Mouse (Mus musculus) neural tube, embryonic 11.5 days (tissue): ENCODE measurements around the gene 2310011J03Rik. TPM values are rescaled to one million over a fixed set of nuclear protein-coding genes. Genes with fewer than 3 reads are reported as not detected.

ENCODE experiments used
- ATAC-seq: fragments of 200-750 bp; cut with Nextera tagmentation; 2 replicates; pipeline ENCODE4 v1.8.0; 2017; ENCODE audit warnings: moderate number of reproducible peaks, mild to moderate bottlenecking, moderate TSS enrichment, moderate library complexity; ENCODE audit not compliant: insufficient read depth, low FRiP score, low TSS enrichment
- DNase-seq: peaks from one replicate; pipeline ENCODE4 v3.0.0-alpha.2; 2015; ENCODE audit warnings: low spot score
- H3K27ac ChIP-seq: fragments of 300-500 bp; sonication (generic); 2 replicates; pipeline ENCODE4 v1.5.1; 2014; ENCODE audit warnings: low read depth, mild to moderate bottlenecking, low read length
- H3K27me3 ChIP-seq: fragments of 300-500 bp; sonication (generic); 2 replicates; pipeline ENCODE4 v1.6.1; 2014; ENCODE audit warnings: mild to moderate bottlenecking, low read length, mixed read lengths; ENCODE audit not compliant: control insufficient read depth, insufficient read depth
- H3K36me3 ChIP-seq: fragments of 300-500 bp; sonication (generic); 2 replicates; pipeline ENCODE4 v1.6.1; 2014; ENCODE audit warnings: mild to moderate bottlenecking, low read length, moderate library complexity, mixed read lengths; ENCODE audit not compliant: control insufficient read depth, insufficient read depth
- H3K4me1 ChIP-seq: fragments of 300-500 bp; sonication (generic); 2 replicates; pipeline ENCODE4 v1.6.1; 2014; ENCODE audit warnings: low read length, mixed read lengths; ENCODE audit not compliant: control insufficient read depth, insufficient read depth
- H3K4me2 ChIP-seq: fragments of 300-500 bp; sonication (generic); 2 replicates; pipeline ENCODE4 v1.6.1; 2014; ENCODE audit warnings: low read depth, mild to moderate bottlenecking, moderate library complexity
- H3K4me3 ChIP-seq: fragments of 300-500 bp; sonication (generic); 2 replicates; pipeline ENCODE4 v1.5.1; 2014; ENCODE audit warnings: low read depth, low read length
- H3K9ac ChIP-seq: fragments of 300-500 bp; sonication (generic); 2 replicates; pipeline ENCODE4 v1.6.1; 2014; ENCODE audit warnings: mild to moderate bottlenecking, low read length
- H3K9me3 ChIP-seq: fragments of 300-500 bp; sonication (generic); 2 replicates; pipeline ENCODE4 v1.6.1; 2016; ENCODE audit warnings: low read length; ENCODE audit not compliant: control insufficient read depth
- WGBS: fragments of 180-500 bp; shearing (Covaris S2); extraction: QIAGEN DNeasy Blood & Tissue Kit; methylation state at CpG from one replicate; pipeline ENCODE4 v1.1.7; 2014; 5-methylcytosine and 5-hydroxymethylcytosine counted together
- polyA plus RNA-seq: library from polyadenylated mRNA; unstranded; fragments of >200 nt; fragmentation: Nextera tagmentation; extraction: Ambion mirVana; gene quantifications from 2 replicates; pipeline ENCODE4 v1.2.1, GENCODE M21; 2014

The 2310011J03Rik gene
- polyA plus RNA-seq, 1 experiment from 2014 or later, result 37.3 TPM

DNA sequence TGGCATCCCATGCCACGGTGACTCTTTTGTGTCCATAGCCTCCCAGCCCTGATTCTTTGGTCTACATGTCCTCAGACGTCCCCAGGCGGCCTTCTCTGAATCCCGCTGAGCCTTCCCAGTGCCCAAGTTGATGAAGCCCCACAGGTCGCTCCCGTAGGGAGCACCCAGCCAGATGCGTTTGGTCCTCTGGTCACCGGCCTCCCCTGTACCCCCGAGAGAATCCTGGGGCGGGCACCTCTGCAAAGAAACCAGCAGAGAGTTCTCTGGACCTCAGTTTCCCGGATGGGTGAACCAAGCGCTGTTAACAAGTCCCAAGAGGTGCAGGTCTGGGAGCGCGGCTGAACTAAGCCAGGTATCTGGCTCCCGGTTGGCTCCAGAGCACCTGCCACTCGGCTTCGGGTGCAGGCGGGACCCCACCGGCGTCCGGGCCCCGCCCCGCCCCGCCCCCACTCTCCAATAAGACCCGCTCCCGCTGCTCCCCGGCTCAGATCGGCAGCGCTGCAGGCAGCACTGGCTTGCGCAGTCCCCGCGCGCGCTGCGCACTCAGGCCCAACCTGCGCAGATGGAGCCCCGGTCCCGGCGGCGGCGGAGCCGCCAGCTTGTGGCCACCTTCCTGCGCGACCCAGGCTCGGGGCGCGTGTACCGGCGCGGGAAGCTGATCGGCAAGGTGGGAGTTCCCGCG lies 35.8 kb upstream of the 2310011J03Rik start, which contains the start of gene Plk5:
Gene Plk5, plus strand, starts transcription at position 459 of the 682 bp plus-strand sequence.
- no peak for DNase-seq
- WGBS, result under 1% methylated on average over 51 of the region's 53 CpGs

DNA sequence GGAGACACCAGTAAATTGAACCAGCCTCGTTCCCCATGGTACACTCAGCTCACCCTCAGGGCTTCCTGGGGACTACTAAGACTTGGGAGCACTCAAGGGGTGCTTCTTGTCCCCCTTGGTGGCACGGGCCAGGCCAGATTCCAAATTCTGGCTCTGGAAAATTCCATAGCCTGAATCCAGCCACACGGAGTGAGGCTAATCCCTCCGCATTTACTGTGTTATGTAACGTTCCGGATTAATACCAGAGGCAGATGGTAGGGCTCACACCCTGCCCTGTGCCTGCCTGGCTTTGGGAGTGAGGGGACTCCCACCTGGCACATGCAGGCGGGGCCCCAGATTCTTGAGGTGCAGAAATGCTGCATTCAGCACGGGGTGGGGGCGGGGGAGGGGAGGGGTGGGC lies 35.1 kb upstream of the 2310011J03Rik start:
- 10% methylated on average over 9 of the region's 9 CpGs for WGBS
- H3K27ac ChIP-seq, result no peak overlapping the region
- ATAC-seq (no peak), DNase-seq (no peak)
- H3K4me3 ChIP-seq, result no peak overlapping the region
- no peaks in the 10 kb centered on the region for H3K36me3 ChIP-seq
- H3K4me2 ChIP-seq, result no peak overlapping the region
- H3K9me3 ChIP-seq, result no peaks in the 10 kb centered on the region
- H3K27me3 ChIP-seq, result peaks cover 83% of the 10 kb centered on the region
- 0 out of 2 replicates have a peak, but pooled peaks cover 3% of the 10 kb centered on the region for H3K4me1 ChIP-seq
- H3K9ac ChIP-seq, result no peak overlapping the region

More for the DNA sequence above, 35.8 kb upstream of the 2310011J03Rik start, which contains the start of gene Plk5:
- 0 out of 2 replicates have a peak, but pooled peaks cover 3% of the 10 kb centered on the region for H3K4me1 ChIP-seq
- no peak within 1 kb of the TSS for H3K27ac ChIP-seq
- H3K36me3 ChIP-seq, result no peaks in the 10 kb centered on the region
- peak within 1 kb of the TSS; percentile 13; the same call in 1 of the 2 replicates for H3K4me3 ChIP-seq
- no peak for ATAC-seq
- H3K9me3 ChIP-seq, result no peaks in the 10 kb centered on the region
- H3K9ac ChIP-seq, result no peak within 1 kb of the TSS; the same call in 1 of the 2 replicates
- H3K4me2 ChIP-seq, result peak within 1 kb of the TSS; percentile 24
- H3K27me3 ChIP-seq, result peaks cover 76% of the 10 kb centered on the region

GRCm38 (mm10) chr10:80352727-80353126 lies 32.4 kb upstream of the 2310011J03Rik start:
- ATAC-seq, result no peak
- Histone ChIP-seq H3K27ac (no peak overlapping the region), H3K4me1 (peaks cover 8% of the 10 kb centered on the region; the same call in 1 of the 2 replicates), H3K4me3 (no peak overlapping the region; the same call in 1 of the 2 replicates), H3K4me2 (no peak overlapping the region), H3K36me3 (no peaks in the 10 kb centered on the region), H3K9ac (no peak overlapping the region), H3K27me3 (peaks cover 91% of the 10 kb centered on the region), H3K9me3 (no peaks in the 10 kb centered on the region)
- no peak for DNase-seq
- WGBS, result 65% methylated on average over 8 of the region's 8 CpGs

DNA sequence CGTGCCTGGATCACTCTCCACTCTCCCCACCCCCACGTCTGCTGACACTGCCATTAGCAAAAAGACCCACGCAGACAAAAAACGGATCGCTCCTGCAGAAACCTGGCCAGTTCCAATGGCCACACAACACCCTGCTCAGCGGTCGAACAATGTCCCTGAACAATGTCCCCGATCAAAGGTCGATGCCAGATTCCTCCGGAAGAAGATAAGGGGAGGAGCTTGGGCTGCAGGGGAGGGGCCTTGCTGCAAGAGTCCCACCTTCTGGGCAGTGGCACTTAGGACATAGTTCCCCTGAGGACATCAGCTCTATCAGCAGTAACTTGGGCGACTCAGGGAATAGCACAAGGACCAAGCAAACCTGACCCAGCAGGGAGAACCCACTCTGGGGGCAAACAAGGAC lies 31.6 kb upstream of the 2310011J03Rik start:
- Histone ChIP-seq H3K4me1 (peaks cover 8% of the 10 kb centered on the region; the same call in 1 of the 2 replicates), H3K4me3 (no peak overlapping the region), H3K9me3 (no peaks in the 10 kb centered on the region), H3K27me3 (peaks cover 91% of the 10 kb centered on the region), H3K9ac (no peak overlapping the region), H3K36me3 (no peaks in the 10 kb centered on the region), H3K4me2 (no peak overlapping the region), H3K27ac (no peak overlapping the region)
- WGBS, result 31% methylated on average over 11 of the region's 11 CpGs
- DNase-seq (no peak), ATAC-seq (no peak)

DNA sequence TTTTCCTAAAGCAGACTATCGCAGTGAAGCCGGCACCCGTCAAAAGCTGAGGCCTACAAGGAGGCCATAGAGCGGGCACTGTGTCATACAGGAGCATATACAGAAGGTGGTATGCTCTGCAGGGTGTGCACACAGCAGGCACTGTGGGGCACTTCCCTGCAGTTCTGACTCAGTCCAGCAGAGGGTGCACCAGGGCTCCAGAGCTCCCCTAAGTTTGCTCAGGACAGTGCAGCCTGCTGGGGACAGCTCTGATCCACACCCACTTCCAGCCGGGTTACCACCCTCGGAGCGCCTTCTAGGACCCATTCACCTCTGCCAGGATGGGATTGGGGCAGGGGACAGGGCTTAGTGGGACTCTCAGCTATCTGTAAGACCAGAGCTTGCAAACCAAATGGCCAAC lies 30.0 kb upstream of the 2310011J03Rik start:
- peak; percentile 75 for ATAC-seq
- Histone ChIP-seq H3K9me3 (no peaks in the 10 kb centered on the region), H3K27ac (no peak overlapping the region), H3K27me3 (peaks cover 89% of the 10 kb centered on the region), H3K9ac (no peak overlapping the region), H3K4me3 (no peak overlapping the region), H3K36me3 (no peaks in the 10 kb centered on the region), H3K4me1 (peaks cover 6% of the 10 kb centered on the region; the same call in 1 of the 2 replicates), H3K4me2 (no peak overlapping the region)
- WGBS, result 4% methylated on average over 7 of the region's 7 CpGs
- peak; percentile 88 for DNase-seq

DNA sequence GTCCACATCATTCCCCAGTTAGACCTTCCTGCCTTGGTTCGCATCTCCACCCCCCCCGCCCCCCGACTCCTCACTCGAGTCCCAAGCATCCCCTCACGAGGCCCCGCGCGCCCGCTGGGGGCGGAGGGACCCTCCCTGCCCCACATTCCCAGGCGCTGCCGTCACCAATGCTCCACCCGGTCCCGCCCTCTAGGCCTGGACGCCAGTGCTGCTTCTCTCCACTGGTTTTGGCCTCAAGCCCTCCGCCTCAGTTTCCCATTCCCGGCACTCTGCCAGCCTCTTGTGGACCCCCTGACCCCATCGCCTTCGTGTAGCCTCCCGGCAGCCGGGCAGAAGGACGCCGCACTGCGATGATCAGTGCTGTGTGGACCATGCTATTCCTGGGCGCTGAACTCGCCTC lies 28.6 kb upstream of the 2310011J03Rik start:
- no peak for DNase-seq
- Histone ChIP-seq H3K4me3 (no peak overlapping the region), H3K4me1 (peaks cover 6% of the 10 kb centered on the region; the same call in 1 of the 2 replicates), H3K27ac (no peak overlapping the region), H3K27me3 (peaks cover 91% of the 10 kb centered on the region), H3K9me3 (no peaks in the 10 kb centered on the region), H3K4me2 (no peak overlapping the region), H3K9ac (no peak overlapping the region; the same call in 1 of the 2 replicates), H3K36me3 (no peaks in the 10 kb centered on the region)
- whole genome bisulfite sequencing, result 17% methylated on average over 25 of the region's 26 CpGs
- ATAC-seq, result no peak

- H3K9ac ChIP-seq, result no peak within 1 kb of the TSS; the same call in 1 of the 2 replicates
- no peaks in the 10 kb centered on the region for H3K9me3 ChIP-seq
- peak; percentile 74 for DNase-seq
- H3K4me3 ChIP-seq, result peak within 1 kb of the TSS; percentile 13; the same call in 1 of the 2 replicates
- WGBS, result under 1% methylated on average over 37 of the region's 42 CpGs
- H3K4me1 ChIP-seq, result peaks cover 6% of the 10 kb centered on the region
- H3K36me3 ChIP-seq, result no peaks in the 10 kb centered on the region
- peak; percentile 54; the same call in 1 of the 2 replicates for ATAC-seq
- H3K27ac ChIP-seq, result no peak within 1 kb of the TSS
- H3K27me3 ChIP-seq, result peaks cover 94% of the 10 kb centered on the region
- peak within 1 kb of the TSS; percentile 26 for H3K4me2 ChIP-seq
These were observed 28.0 kb upstream of the 2310011J03Rik start, which contains the start of gene Adamtsl5 for GRCm38 (mm10) chr10:80348244-80348781. Gene Adamtsl5 (minus strand): TSS chr10:80348412.

DNA sequence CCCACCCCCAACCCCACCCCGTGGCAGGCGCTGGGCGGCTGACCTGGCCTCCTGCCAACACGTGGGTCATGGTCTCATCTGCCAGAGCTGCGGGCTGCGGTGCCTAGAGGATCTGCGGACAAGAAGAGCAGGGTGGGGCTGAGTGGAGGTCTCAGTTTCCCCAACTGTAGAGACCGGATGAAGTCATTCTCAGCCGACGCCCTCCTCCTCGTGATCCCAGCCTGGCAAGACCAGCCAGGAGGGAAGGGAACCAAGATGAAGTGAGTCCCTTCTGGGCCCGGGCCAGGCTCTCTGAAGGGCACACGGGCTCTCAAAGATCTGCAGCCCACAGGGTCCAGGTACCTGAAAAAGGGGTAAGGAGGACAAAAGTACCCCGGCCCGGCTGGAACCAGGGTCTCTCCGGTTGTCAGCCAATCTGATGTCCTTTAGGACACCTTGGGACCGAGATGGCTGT lies 27.2 kb upstream of the 2310011J03Rik start:
- H3K4me1 ChIP-seq, result peaks cover 6% of the 10 kb centered on the region

More for the DNA sequence above, 27.2 kb upstream of the 2310011J03Rik start:
- Histone ChIP-seq H3K27ac (no peak overlapping the region), H3K4me2 (no peak overlapping the region; the same call in 1 of the 2 replicates), H3K4me3 (0 out of 2 replicates have a peak overlapping the region, but pooled peaks have one; percentile 13), H3K27me3 (peaks cover 94% of the 10 kb centered on the region), H3K9ac (no peak overlapping the region), H3K36me3 (no peaks in the 10 kb centered on the region), H3K9me3 (no peaks in the 10 kb centered on the region)
- WGBS, result 20% methylated on average over 17 of the region's 17 CpGs
- DNase-seq, result no peak
- ATAC-seq, result no peak
